Mouse (Mus musculus) embryonic fibroblast, embryonic 13.5 days (primary cell): Measurements from ENCODE around the gene Tusc2. TPM values are rescaled to one million over a fixed set of nuclear protein-coding genes. Genes with fewer than 3 reads are reported as not detected.

ENCODE experiments used
- H3K27ac ChIP-seq: 2 replicates; pipeline ENCODE4 v1.5.1; 2012; ENCODE audit warnings: low read length, control low read depth, inconsistent platforms; ENCODE audit not compliant: insufficient read depth
- H3K4me1 ChIP-seq: 2 replicates; pipeline ENCODE4 v1.6.1; 2011; ENCODE audit warnings: low read length; ENCODE audit not compliant: control insufficient read depth, insufficient read depth
- H3K4me3 ChIP-seq: 2 replicates; pipeline ENCODE4 v1.5.1; 2011; ENCODE audit warnings: mild to moderate bottlenecking, control low read depth, low read length; ENCODE audit not compliant: insufficient read depth
- CTCF ChIP-seq: IDR thresholded peaks from 2 replicates; pipeline ENCODE4 v1.5.1; 2011; ENCODE audit warnings: mild to moderate bottlenecking, control low read depth, low read length, moderate library complexity, borderline replicate concordance; ENCODE audit not compliant: insufficient read depth
- POLR2A ChIP-seq: IDR thresholded peaks from 2 replicates; pipeline ENCODE4 v1.6.1; 2011; ENCODE audit warnings: low read depth, mild to moderate bottlenecking, control low read depth, low read length, moderate library complexity
- polyA plus RNA-seq: library from polyadenylated mRNA; stranded (reverse); fragments of >200 nt; gene quantifications from 2 replicates; pipeline ENCODE4 v1.2.4, GENCODE M21; 2011; ENCODE audit warnings: low read depth; ENCODE audit not compliant: missing spikeins, insufficient read length

Tusc2 gene
- polyA plus RNA-seq, 1 experiment = 14.5 TPM

DNA sequence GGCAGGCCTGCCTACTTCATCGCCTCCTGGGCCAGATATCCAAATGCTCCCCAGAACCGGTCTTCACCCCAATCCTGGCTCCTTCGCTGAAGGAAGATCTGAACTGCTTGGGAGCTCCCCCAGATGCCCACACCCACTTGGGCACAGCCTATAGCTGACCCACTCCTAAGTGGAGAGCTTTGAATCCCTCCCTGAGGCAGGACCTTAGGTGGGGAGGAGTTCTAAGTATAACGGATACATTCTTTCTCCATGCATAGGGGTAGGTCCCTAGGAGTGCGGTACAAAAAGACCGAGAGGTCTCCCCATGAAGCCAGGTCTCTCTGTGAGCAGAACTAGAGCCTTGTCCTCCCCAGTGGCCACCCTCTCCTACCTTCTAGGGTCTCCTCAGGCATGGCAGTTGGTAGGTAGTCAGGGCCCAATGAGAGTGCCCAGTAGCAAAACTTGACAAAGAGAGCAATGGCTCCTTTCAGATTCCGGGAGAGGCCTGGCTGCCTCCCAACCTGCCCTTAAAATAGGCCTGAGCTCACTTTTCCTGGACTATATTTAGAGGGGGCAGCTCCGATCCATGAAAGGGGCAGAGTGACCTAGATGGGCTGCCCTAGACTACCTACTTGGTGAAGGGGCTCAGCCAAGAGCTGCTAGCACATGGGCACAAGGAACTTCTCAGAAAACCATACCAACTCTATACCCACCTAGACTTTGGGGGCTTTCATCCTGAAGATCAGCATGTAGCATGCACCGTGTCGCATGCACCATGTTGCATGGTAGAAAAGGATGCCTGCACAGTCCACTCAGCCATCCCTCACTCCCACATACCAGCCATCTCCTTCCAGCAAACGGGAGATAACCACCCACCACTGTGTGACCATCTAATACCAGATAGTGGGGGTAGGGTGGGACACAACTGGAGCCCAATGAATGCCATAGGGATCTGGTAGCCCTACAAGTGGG, 33.8 kb downstream of the Tusc2 start:
- no peak for TF ChIP-seq CTCF
- TF ChIP-seq POLR2A = no peak
- Histone ChIP-seq H3K4me3 (no peak overlapping the region), H3K4me1 (no peaks in the 10 kb centered on the region), H3K27ac (no peak overlapping the region)

DNA sequence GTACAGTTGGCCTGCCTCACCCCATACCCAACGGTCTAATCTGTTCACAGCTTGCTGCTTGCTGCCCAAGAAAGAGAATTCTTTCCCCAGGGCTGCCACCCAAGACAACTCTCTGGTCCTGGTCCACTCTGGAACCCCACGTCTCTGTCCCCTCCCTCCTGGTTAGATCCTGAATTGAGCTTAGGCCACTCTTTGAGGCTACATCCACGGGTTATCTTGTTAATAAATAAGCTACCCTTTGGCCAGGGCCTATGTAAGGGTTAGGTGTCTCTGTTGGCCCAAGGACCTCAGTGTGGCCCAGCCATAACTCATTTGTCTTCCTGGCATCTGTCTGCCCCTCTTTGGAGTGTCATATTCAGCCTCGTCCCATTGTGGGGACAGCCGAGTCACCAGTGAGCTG, 35.3 kb downstream of the Tusc2 start:
- TF ChIP-seq CTCF = no peak
- TF ChIP-seq POLR2A = no peak
- Histone ChIP-seq H3K27ac (no peak overlapping the region), H3K4me3 (no peak overlapping the region), H3K4me1 (no peaks in the 10 kb centered on the region)

DNA sequence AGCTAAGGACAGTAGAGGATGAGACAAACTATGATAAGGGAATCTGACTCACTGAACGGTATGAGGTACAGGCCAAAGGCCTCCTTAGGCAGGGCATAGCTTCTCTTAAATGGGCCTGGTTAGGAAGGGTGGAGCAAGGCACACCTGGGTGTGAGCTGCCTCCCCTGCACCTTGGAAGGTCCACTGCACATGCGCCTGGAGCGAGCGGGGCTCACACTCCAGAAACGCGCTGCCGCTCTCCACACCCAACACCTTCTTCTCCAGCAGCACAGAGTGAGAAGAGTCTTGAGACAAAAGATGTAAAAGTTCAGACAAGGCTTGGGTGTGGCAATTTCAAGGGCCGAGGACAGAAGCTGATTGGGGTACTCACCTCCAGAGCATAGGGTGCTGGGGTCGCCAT, 36.4 kb downstream of the Tusc2 start:
- no peak overlapping the region for H3K4me3 ChIP-seq
- no peak overlapping the region for H3K27ac ChIP-seq
- TF ChIP-seq POLR2A (no peak), CTCF (no peak)
- no peaks in the 10 kb centered on the region for H3K4me1 ChIP-seq

DNA sequence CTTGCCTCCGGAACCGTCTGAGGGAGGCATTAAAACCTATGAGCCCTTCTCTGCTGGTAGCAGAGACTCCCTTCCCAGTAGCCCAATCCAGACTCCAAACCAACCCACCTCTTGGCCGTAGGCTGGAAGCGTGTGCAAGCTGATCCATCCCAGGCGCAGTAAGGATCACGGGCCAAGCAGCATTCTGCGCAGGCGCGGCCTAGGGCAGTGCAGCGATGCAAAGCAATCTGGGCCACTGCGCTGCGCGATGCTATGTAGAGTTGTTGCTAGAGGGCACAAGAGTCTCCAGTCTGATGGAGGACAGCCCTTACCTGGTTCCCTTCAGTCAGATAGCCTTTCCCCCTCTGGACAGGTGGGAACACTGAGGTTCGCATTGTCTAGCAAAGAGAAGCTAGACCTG, 36.8 kb downstream of the Tusc2 start:
- Histone ChIP-seq H3K4me1 (no peaks in the 10 kb centered on the region), H3K27ac (no peak overlapping the region), H3K4me3 (no peak overlapping the region)
- no peak for TF ChIP-seq POLR2A
- no peak for TF ChIP-seq CTCF

DNA sequence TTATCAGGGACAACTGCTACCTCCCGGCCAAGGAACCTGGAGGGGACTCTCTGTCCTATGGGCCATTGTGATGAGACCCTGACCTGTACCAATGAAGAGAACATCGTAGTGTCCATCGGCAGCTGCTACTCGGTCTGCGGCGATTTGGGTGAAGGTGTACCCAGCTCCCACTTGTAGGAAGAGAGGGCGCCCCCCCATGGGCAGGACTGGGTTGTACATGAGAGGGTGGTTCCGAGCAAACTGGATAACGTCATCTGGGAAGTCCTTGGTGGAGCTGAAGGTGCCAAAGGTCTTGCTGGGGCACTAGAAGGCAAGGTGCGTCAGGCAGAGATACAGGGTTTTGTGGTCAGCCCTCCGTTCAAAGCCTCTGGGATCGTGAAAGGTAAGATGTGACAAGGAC, 37.7 kb downstream of the Tusc2 start:
- no peak overlapping the region for H3K4me3 ChIP-seq
- H3K4me1 ChIP-seq = no peaks in the 10 kb centered on the region
- no peak overlapping the region for H3K27ac ChIP-seq
- no peak for TF ChIP-seq CTCF
- TF ChIP-seq POLR2A = no peak

DNA sequence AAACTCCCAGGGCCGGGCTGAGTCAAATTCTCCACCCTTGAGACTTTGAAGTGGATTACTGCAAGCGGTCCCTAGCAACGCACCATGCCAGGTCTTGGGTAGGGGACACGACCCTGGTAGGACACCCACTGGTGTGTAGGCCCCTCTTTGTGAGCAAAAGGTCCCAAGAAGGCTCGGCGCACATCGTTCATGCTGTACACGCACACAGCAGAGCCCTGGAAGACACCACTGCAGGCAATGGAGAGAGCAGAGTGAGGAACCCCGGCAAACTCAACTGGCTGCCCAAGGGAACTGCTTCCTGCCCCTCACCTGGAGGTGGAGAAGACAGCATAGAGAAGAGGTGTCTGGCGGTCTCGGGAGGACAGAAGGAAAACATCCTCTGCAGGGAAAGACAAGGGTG, 38.2 kb downstream of the Tusc2 start:
- Histone ChIP-seq H3K27ac (no peak overlapping the region), H3K4me3 (no peak overlapping the region), H3K4me1 (no peaks in the 10 kb centered on the region)
- no peak for TF ChIP-seq POLR2A
- TF ChIP-seq CTCF = no peak

GRCm38 (mm10) chr9:107602068-107602648, 39.1 kb downstream of the Tusc2 start:
- H3K27ac ChIP-seq = no peak overlapping the region
- H3K4me1 ChIP-seq = no peaks in the 10 kb centered on the region
- no peak overlapping the region for H3K4me3 ChIP-seq
- TF ChIP-seq CTCF (peak; percentile 94), POLR2A (no peak)

GRCm38 (mm10) chr9:107603251-107603650, 40.2 kb downstream of the Tusc2 start:
- TF ChIP-seq CTCF = no peak
- no peak for TF ChIP-seq POLR2A
- Histone ChIP-seq H3K4me3 (no peak overlapping the region), H3K4me1 (no peaks in the 10 kb centered on the region), H3K27ac (no peak overlapping the region)

DNA sequence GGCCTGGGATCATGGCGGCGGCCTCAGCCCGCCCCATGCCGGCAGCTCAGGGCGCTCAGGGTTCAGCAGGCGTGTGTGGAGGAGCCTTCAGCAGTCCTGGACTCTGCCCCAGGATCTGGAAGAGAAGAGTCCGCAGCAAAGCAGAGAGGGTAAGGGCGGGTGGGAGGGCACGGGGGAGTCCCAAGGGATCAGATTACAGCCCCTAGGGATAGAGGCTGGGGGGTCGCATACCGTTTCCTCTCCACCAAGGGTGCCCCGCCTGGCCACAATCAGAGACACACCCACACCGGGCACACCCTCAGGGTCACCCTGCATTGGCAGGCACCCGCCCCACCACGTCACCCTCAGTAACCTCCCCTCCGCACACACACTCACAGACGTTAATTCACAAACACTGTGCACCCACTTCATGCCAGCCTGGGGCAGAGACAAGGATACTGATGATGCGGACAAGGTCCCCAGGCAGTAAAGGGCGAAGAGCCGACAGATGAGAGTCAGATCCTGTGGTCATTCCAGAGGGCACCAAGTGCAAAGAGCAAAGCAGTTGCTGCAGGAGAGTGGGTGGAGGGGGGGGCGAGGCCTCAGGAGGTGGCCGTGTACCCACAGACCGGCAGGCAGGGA, 42.1 kb downstream of the Tusc2 start:
- TF ChIP-seq POLR2A = no peak
- no peak for TF ChIP-seq CTCF
- Histone ChIP-seq H3K4me3 (no peak overlapping the region), H3K27ac (no peak overlapping the region), H3K4me1 (0 out of 2 replicates have a peak, but pooled peaks cover 2% of the 10 kb centered on the region)
